In genomic region chr8:109778280-109778977, GRCm38 (mm10) we compare ENCODE assay signal across 7 mouse cellular contexts. TPM values are rescaled to one million over a fixed set of nuclear protein-coding genes. Genes with fewer than 3 reads are reported as not detected.
DNase-seq lines count a peak whose midpoint lies in the region; ATAC-seq lines count a peak whose summit lies in the region.

Gene Ap1g1 (plus strand): TSS chr8:109778554.

- H3K9ac ChIP-seq in intestine, embryonic 16.5 days (ENCODE audit: low read depth, low read length): peak within 1 kb of the TSS; percentile 97
- peak within 1 kb of the TSS; percentile 96 for H3K9ac ChIP-seq in midbrain, embryonic 11.5 days (ENCODE audit: low read length)

- intact Hi-C loops in left cerebral cortex, postnatal 36 days (cut with DNase I): no loop called here

- peaks cover 7% of the 10 kb centered on the region for H3K4me1 ChIP-seq in intestine, embryonic 16.5 days (ENCODE audit: control insufficient read depth, insufficient read depth, low read length)
- H3K4me1 ChIP-seq in midbrain, embryonic 11.5 days (ENCODE audit: control insufficient read depth, insufficient read depth, low read length): peaks cover 12% of the 10 kb centered on the region

- no peaks in the 10 kb centered on the region for H3K9me3 ChIP-seq in intestine, embryonic 16.5 days (ENCODE audit: control insufficient read depth, low read length)
- no peaks in the 10 kb centered on the region for H3K9me3 ChIP-seq in midbrain, embryonic 11.5 days (ENCODE audit: control insufficient read depth, low read length)

- peak within 1 kb of the TSS; percentile 93 for H3K4me2 ChIP-seq in intestine, embryonic 16.5 days (ENCODE audit: low read depth, low read length)
- H3K4me2 ChIP-seq in midbrain, embryonic 11.5 days: peak within 1 kb of the TSS; percentile 88

- peak within 1 kb of the TSS; percentile 97 for H3K4me3 ChIP-seq in intestine, embryonic 16.5 days (ENCODE audit: low read length)
- peak within 1 kb of the TSS; percentile 62 for H3K4me3 ChIP-seq in midbrain, embryonic 11.5 days (ENCODE audit: low read depth, low read length)

- H3K36me3 ChIP-seq in intestine, embryonic 16.5 days (ENCODE audit: control insufficient read depth, insufficient read depth, low read length): no peaks in the 10 kb centered on the region
- no peaks in the 10 kb centered on the region for H3K36me3 ChIP-seq in midbrain, embryonic 11.5 days (ENCODE audit: control insufficient read depth, insufficient read depth, low read length)

- under 1% methylated on average over 64 of the region's 64 CpGs for WGBS in intestine, embryonic 16.5 days
- WGBS in midbrain, embryonic 11.5 days: 0% methylated on average over 64 of the region's 64 CpGs

- 0 out of 2 replicates have a peak, but pooled peaks cover 2% of the 10 kb centered on the region for H3K27me3 ChIP-seq in intestine, embryonic 16.5 days (replicated peaks; ENCODE audit: control insufficient read depth, insufficient read depth, low read length)
- no peaks in the 10 kb centered on the region; the same call in 1 of the 2 replicates for H3K27me3 ChIP-seq in midbrain, embryonic 11.5 days (ENCODE audit: control insufficient read depth, insufficient read depth, low read length)

- peak; percentile 100 for ATAC-seq in intestine, embryonic 16.5 days
- peak; percentile 99 for ATAC-seq in midbrain, embryonic 11.5 days (ENCODE audit: low FRiP score)

- peak within 1 kb of the TSS; percentile 98 for H3K27ac ChIP-seq in intestine, embryonic 16.5 days (ENCODE audit: low read length)
- H3K27ac ChIP-seq in midbrain, embryonic 11.5 days (ENCODE audit: low read depth, low read length): peak within 1 kb of the TSS; percentile 97

- DNase-seq in adrenal gland, adult 8-10 months: peak; percentile 95
- DNase-seq in embryo, embryonic 9.5 days (ENCODE audit: extremely low spot score): peak; percentile 99
- peak; percentile 89 to 95 for DNase-seq in gastrocnemius, postnatal 4 days (ENCODE audit: low spot score in 2 of 2)
- peak; percentile 97 to 98 for DNase-seq in left cerebral cortex, postnatal 36 days (ENCODE audit: low spot score in 2 of 2)
- DNase-seq in midbrain, embryonic 11.5 days (ENCODE audit: low spot score, missing footprints): peak; percentile 99
- DNase-seq in skeletal muscle tissue, adult 2 months (ENCODE audit: low read depth, low spot score): peak; percentile 94

RNA-seq across cellular contexts. Expression of gene Ap1g1, which starts in this region (rescaled TPM):
- 100 to 1,000 TPM in 1 of 4 experiments, 10 to 100 TPM in 3; 76.0 to 103 (median 90.0) TPM for total RNA-seq in adrenal gland, adult 8-10 months (2022)
- total RNA-seq in gastrocnemius, postnatal 4 days (2021): 10 to 100 TPM; 46.7 to 51.7 TPM
- 31.3 and 36.7 TPM in 2 replicates for polyA plus RNA-seq in intestine, embryonic 16.5 days (2015; fragmentation: Nextera tagmentation; extraction: Ambion mirVana)
- 10 to 100 TPM; 78.5 to 90.3 TPM for total RNA-seq in left cerebral cortex, postnatal 36 days (2021)
- 41.6 and 47.3 TPM in 2 replicates for polyA plus RNA-seq in midbrain, embryonic 11.5 days (2014; fragmentation: Nextera tagmentation; extraction: Ambion mirVana)

Comparison
In these comparisons a context has a peak if more than half of its experiments do, and no peak if none do; other contexts are left out.
1. Peak in every context shown above with its lines: DNase-seq, ATAC-seq, H3K4me3 ChIP-seq and H3K27ac ChIP-seq.